Mouse (Mus musculus) MN1 (cell line): Measurements from ENCODE around the gene Cbx7.

Experiments
- DNase-seq: peaks from one replicate; pipeline ENCODE4 v3.0.0-alpha.2; 2016; ENCODE audit warnings: low spot score

Cbx7 gene

GRCm38 (mm10) chr15:80001601-80002000 lies 30.7 kb upstream of the Cbx7 start:
- DNase-seq = peak; percentile 77

- no peak for DNase-seq
These were observed 29.8 kb upstream of the Cbx7 start for GRCm38 (mm10) chr15:80000694-80001093.

- no peak for DNase-seq
These were observed 27.1 kb upstream of the Cbx7 start for GRCm38 (mm10) chr15:79997988-79998387.

GRCm38 (mm10) chr15:79996781-79997180 lies 25.9 kb upstream of the Cbx7 start:
- no peak for DNase-seq

GRCm38 (mm10) chr15:79995552-79995951 lies 24.6 kb upstream of the Cbx7 start:
- DNase-seq = no peak

- DNase-seq = no peak
These were observed 23.6 kb upstream of the Cbx7 start for GRCm38 (mm10) chr15:79994566-79994965.

GRCm38 (mm10) chr15:79986182-79986581 lies 15.3 kb upstream of the Cbx7 start:
- no peak for DNase-seq

- DNase-seq = no peak
These were observed 14.6 kb upstream of the Cbx7 start for GRCm38 (mm10) chr15:79985471-79985870.

GRCm38 (mm10) chr15:79984152-79984551 lies 13.2 kb upstream of the Cbx7 start:
- no peak for DNase-seq

- DNase-seq = no peak
These were observed 9.8 kb upstream of the Cbx7 start for GRCm38 (mm10) chr15:79980716-79981115.

GRCm38 (mm10) chr15:79972186-79972585 lies 1.3 kb upstream of the Cbx7 start:
- no peak for DNase-seq

- peak; percentile 86 for DNase-seq
These were observed 428 bp downstream of the Cbx7 start for GRCm38 (mm10) chr15:79970491-79970890.

- no peak for DNase-seq
These were observed 3.6 kb downstream of the Cbx7 start for GRCm38 (mm10) chr15:79967346-79967745.

GRCm38 (mm10) chr15:79964376-79964775 lies 6.5 kb downstream of the Cbx7 start:
- no peak for DNase-seq

- no peak for DNase-seq
These were observed 8.3 kb downstream of the Cbx7 start for GRCm38 (mm10) chr15:79962661-79963060.

- DNase-seq = no peak
These were observed 9.5 kb downstream of the Cbx7 start for GRCm38 (mm10) chr15:79961366-79961921.

- peak; percentile 46 for DNase-seq
These were observed 12.5 kb downstream of the Cbx7 start for GRCm38 (mm10) chr15:79958418-79958817.

GRCm38 (mm10) chr15:79956559-79956958 lies 14.4 kb downstream of the Cbx7 start:
- DNase-seq = no peak

- no peak for DNase-seq
These were observed 17.4 kb downstream of the Cbx7 start for GRCm38 (mm10) chr15:79953470-79953869.

- DNase-seq = peak; percentile 48
These were observed 18.3 kb downstream of the Cbx7 start for GRCm38 (mm10) chr15:79952504-79953231.

GRCm38 (mm10) chr15:79951730-79952503 lies 19.0 kb downstream of the Cbx7 start:
- no peak for DNase-seq

GRCm38 (mm10) chr15:79951226-79951625 lies 19.7 kb downstream of the Cbx7 start:
- no peak for DNase-seq
